Mouse (Mus musculus) kidney, adult 2 months (tissue): ENCODE measurements at regions not wholly inside any gene's neighbourhood (a gene's known extent, or its start where the extent isn't known, plus 50 kb on each side); places are given as distances from the start of the nearest gene placed in this dataset.

Experiments
- DNase-seq: peaks from one replicate; pipeline ENCODE4 v3.0.0; 2021
- H3K27ac ChIP-seq: fragments of 200-500 bp; 2 replicates; pipeline ENCODE4 v1.5.1; 2012; ENCODE audit warnings: low read depth, low read length, control low read depth, inconsistent platforms; ENCODE audit not compliant: insufficient read depth
- H3K27me3 ChIP-seq: fragments of 200-500 bp; replicated peaks from 2 replicates; pipeline ENCODE4 v1.6.1; 2012; ENCODE audit warnings: mild to moderate bottlenecking, moderate library complexity, low read length, inconsistent platforms; ENCODE audit not compliant: control insufficient read depth, insufficient read depth
- H3K36me3 ChIP-seq: fragments of 200-500 bp; 2 replicates; pipeline ENCODE4 v1.6.1; 2012; ENCODE audit warnings: mild to moderate bottlenecking, moderate library complexity, low read length, inconsistent platforms; ENCODE audit not compliant: control insufficient read depth, insufficient read depth
- H3K4me1 ChIP-seq: fragments of 200-500 bp; 2 replicates; pipeline ENCODE4 v1.6.1; 2011; ENCODE audit warnings: low read length; ENCODE audit not compliant: control insufficient read depth, insufficient read depth
- H3K4me3 ChIP-seq: fragments of 200-500 bp; 2 replicates; pipeline ENCODE4 v1.5.1; 2011; ENCODE audit warnings: mild to moderate bottlenecking, low read depth, low read length, control low read depth; ENCODE audit not compliant: insufficient read depth
- CTCF ChIP-seq: fragments of 200-500 bp; conservative IDR thresholded peaks from 2 replicates; pipeline ENCODE4 v1.5.1; 2011; ENCODE audit warnings: low read depth, mild to moderate bottlenecking, control low read depth, low read length, moderate library complexity, mixed read lengths; ENCODE audit not compliant: insufficient read depth, insufficient read length
- POLR2A ChIP-seq: fragments of 200-500 bp; IDR thresholded peaks from one replicate; pipeline ENCODE4 v1.6.1; 2011; ENCODE audit warnings: low read depth, low read length, control low read depth
- WGBS: fragments of 180-500 bp; shearing (Covaris S2); methylation state at CpG from one replicate; pipeline ENCODE4 v1.1.7; 2018; 5-methylcytosine and 5-hydroxymethylcytosine counted together

DNA sequence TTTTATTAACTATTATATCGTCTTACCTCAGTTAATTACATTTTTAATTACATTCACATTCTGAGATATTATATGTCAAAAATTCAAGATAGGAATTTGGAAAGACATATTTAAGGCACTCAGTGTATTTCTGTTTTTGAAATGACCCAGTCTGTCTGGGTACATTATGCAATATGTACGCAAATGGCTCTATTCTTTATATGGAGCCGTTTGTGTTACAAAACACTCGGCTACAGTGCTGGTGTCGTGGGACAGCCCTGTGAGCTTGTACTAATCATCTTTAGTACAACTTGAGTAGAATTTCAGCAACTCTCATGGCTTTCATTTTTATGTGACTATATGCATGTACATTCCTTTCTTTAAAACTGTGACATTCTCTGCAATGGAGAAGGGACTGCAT, 108.0 kb downstream of the Areg start:
- H3K27me3 ChIP-seq, result no peaks in the 10 kb centered on the region
- H3K27ac ChIP-seq, result no peak overlapping the region
- no peak overlapping the region for H3K4me3 ChIP-seq
- H3K36me3 ChIP-seq, result no peaks in the 10 kb centered on the region
- no peak for DNase-seq
- no peaks in the 10 kb centered on the region for H3K4me1 ChIP-seq
- no peak for TF ChIP-seq CTCF
- TF ChIP-seq POLR2A, result no peak
- WGBS, result 92% methylated on average over 5 of the region's 5 CpGs

DNA sequence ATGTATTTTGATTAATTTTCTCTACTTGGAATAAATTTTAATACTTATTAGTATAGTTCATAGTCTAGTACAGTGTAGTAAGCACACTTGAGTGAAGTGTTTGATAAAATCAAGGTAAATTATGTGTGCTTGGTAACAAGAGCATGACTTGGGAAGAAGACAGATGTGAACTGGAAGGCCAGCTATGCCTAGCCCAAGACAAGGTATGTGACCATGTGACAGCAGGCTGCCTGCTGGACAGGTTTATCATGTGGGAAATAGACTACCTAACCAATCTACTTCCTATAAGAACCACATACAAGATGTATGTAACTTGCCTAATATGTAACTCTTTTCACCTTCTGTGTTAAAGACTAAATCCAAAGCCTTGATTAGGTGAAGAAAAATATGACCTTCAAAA, 122.5 kb downstream of the Areg start:
- Histone ChIP-seq H3K4me3 (no peak overlapping the region), H3K27me3 (no peaks in the 10 kb centered on the region)
- no peak for TF ChIP-seq POLR2A
- no peak for TF ChIP-seq CTCF

DNA sequence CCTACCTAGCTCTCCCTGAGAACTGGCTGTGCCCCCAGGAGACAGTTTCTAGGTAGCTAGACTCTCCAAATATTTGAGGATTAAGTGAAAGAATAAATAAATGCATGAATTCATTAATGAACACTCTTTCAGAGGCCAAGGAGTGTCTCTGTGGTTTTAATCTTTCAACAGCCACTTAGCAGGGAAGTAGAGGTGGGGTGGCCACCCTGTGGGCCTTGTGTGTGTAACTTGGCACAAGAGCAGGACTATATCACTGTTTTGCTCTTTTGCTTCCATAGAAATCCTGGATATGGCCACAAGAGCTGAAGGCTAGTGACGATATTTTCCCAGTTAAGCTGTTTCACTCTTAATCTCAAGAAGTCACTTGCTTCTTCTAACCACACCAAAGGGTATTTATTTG, 123.1 kb downstream of the Areg start:
- H3K4me3 ChIP-seq, result no peak overlapping the region
- no peak for TF ChIP-seq POLR2A
- TF ChIP-seq CTCF, result no peak
- whole genome bisulfite sequencing, result 98% methylated on average over 1 of the region's 1 CpGs
- H3K27me3 ChIP-seq, result no peaks in the 10 kb centered on the region
- no peaks in the 10 kb centered on the region for H3K4me1 ChIP-seq
- no peaks in the 10 kb centered on the region for H3K36me3 ChIP-seq
- no peak overlapping the region for H3K27ac ChIP-seq
- no peak for DNase-seq

More for the DNA sequence above, 122.5 kb downstream of the Areg start:
- H3K27ac ChIP-seq, result no peak overlapping the region
- no peaks in the 10 kb centered on the region for H3K36me3 ChIP-seq
- H3K4me1 ChIP-seq, result no peaks in the 10 kb centered on the region
- DNase-seq, result no peak

DNA sequence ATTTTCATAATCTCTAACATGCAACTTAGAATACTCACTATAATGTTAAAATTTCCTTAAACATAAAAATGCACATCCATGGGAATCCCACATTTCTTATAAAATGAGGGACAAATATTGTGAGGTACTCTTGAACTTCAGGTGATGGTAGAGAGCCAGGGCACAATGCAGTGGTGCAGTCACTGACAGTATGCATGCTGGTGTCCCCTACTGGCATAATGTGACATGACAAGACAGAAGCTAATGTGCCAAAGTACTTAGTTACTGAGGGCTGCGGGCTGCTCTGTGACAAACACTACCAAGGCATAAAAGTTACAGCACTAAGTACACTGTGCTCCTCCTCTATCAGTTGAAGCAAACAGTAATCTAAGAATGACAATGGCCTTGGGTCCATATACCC, 131.3 kb downstream of the Areg start:
- no peaks in the 10 kb centered on the region for H3K36me3 ChIP-seq
- no peak overlapping the region for H3K4me3 ChIP-seq
- DNase-seq, result peak; percentile 30
- H3K4me1 ChIP-seq, result no peaks in the 10 kb centered on the region
- no peak overlapping the region for H3K27ac ChIP-seq
- peak; percentile 61 for TF ChIP-seq CTCF
- no peak for TF ChIP-seq POLR2A
- H3K27me3 ChIP-seq, result no peaks in the 10 kb centered on the region
- 78% methylated on average over 1 of the region's 1 CpGs for WGBS

DNA sequence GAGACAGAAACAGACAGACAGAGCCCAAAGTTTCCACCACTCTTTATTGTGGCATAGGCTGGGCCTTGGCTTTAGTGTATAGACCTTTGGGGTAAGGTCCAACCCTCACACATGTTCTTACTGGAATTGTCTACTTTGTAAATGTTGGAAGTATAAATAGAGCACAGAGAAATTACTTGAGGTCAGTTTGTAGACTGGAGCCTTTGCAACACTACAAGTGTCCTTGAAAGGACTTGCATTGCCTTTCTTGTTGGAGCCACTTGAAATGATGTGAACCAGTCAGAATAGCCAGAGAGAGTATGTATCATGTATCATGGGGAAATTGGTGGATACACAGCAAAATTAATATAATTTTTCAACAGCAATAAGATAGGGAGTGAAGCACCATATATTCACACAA, 131.4 kb downstream of the Btc start:
- Histone ChIP-seq H3K4me3 (no peak overlapping the region), H3K4me1 (no peaks in the 10 kb centered on the region), H3K27ac (no peak overlapping the region), H3K27me3 (no peaks in the 10 kb centered on the region), H3K36me3 (no peaks in the 10 kb centered on the region)
- TF ChIP-seq CTCF, result no peak
- DNase-seq, result no peak

DNA sequence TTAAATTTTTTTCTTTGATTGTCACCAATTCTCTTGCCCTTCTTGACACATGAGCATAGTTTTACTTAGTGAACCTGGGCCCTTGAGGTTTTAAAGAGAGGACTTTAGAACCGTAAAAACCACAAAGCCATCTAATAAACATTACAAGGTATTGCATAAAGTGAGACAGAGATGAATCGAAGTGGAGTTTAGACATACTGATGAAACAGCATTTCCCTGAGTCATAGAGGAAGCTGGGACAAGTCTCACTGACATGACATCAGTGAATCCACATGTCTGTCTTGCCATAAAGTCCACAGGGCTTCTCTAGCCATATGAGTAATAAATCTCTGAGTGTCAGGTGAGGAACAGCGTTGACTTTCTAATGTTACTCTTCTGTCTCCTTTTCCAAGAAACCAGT, 128.4 kb downstream of the Btc start:
- Histone ChIP-seq H3K27me3 (no peaks in the 10 kb centered on the region), H3K4me1 (no peaks in the 10 kb centered on the region), H3K27ac (no peak overlapping the region), H3K36me3 (no peaks in the 10 kb centered on the region), H3K4me3 (no peak overlapping the region)
- WGBS, result 55% methylated on average over 3 of the region's 3 CpGs
- DNase-seq, result no peak
- TF ChIP-seq CTCF, result no peak
- TF ChIP-seq POLR2A, result no peak

DNA sequence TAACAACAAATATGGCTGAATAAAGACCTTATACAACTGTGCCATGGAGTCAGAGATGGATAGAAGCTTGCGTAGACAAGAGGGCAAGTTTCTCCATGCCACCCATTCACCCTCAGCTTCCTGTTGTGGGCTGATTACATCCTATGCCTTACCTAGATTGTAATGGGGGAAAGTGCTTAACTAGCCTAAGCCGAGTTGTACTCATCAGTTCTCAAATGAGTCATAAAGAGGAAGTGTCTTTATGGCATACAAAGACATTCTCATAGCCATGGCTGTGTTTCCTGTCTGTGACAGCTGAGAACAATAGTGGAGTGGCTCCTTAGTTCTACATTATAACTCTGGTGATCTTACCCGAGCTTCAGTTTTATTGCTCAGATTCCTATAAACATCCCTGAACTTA, 124.3 kb downstream of the Btc start:
- no peak overlapping the region for H3K27ac ChIP-seq
- TF ChIP-seq CTCF, result no peak
- TF ChIP-seq POLR2A, result no peak
- H3K36me3 ChIP-seq, result no peaks in the 10 kb centered on the region
- no peaks in the 10 kb centered on the region for H3K27me3 ChIP-seq
- WGBS, result 60% methylated on average over 3 of the region's 3 CpGs
- no peak overlapping the region for H3K4me3 ChIP-seq
- no peaks in the 10 kb centered on the region for H3K4me1 ChIP-seq
- no peak for DNase-seq

DNA sequence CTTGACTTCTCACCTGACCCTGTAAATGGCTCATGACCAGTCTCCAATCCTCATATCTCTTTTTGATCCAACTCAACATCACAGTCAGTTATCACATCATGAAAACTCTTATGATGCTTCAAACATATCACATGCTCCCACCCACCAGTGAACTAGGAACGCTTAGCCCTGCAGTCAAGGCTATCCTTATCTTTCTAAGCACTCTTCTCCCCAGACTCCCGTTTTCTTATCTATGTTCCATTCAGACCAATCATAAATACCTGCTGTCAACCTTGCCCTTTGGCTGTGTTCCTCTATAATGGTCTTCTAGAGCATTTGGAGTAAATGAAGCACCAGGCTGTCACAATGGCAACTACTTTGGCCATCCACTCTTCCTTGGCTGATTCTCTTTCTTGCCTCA, 123.3 kb downstream of the Btc start:
- Histone ChIP-seq H3K36me3 (no peaks in the 10 kb centered on the region), H3K4me1 (no peaks in the 10 kb centered on the region), H3K4me3 (no peak overlapping the region), H3K27ac (no peak overlapping the region), H3K27me3 (no peaks in the 10 kb centered on the region)
- TF ChIP-seq CTCF, result no peak
- TF ChIP-seq POLR2A, result no peak
- DNase-seq, result no peak
- 79% methylated on average over 2 of the region's 2 CpGs for WGBS
